Mouse (Mus musculus) c-Kit-positive CD71-positive TER-119-negative erythroid progenitor cells, embryonic 14.5 days (primary cell): ENCODE results near the gene Chsy1.

ENCODE experiments used
- DNase-seq: peaks from one replicate; pipeline ENCODE4 v3.0.0-alpha.2; 2013; ENCODE audit warnings: low read depth

The Chsy1 gene

DNA sequence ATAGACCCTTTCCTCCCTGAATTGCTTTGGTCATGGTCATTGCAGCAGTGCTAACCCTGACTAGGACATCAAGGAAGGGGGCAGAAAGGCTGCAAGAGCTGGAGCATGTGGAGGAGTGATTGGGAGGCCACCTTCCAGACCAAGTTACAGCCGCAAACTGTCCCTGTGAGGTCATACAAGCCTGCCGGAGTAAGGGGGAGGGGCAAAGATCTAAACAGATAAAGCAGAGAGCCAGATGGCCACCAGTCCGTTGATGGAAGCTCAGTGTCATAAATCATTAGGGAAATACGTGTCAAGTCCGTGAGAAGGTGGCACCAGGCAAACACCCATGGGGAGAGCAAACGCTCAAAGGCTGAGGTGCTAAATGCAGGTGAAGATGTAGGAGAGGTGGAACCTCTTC, 105.2 kb downstream of the Chsy1 start:
- no peak for DNase-seq

- no peak for DNase-seq
These were observed 106.6 kb downstream of the Chsy1 start for GRCm38 (mm10) chr7:66215911-66216310.

GRCm38 (mm10) chr7:66217011-66217410, 107.7 kb downstream of the Chsy1 start:
- DNase-seq = no peak

- DNase-seq = no peak
These were observed 108.3 kb downstream of the Chsy1 start for GRCm38 (mm10) chr7:66217531-66218094.

- no peak for DNase-seq
These were observed 109.1 kb downstream of the Chsy1 start for GRCm38 (mm10) chr7:66218193-66219014.

GRCm38 (mm10) chr7:66219028-66219793, 109.9 kb downstream of the Chsy1 start:
- DNase-seq = no peak

GRCm38 (mm10) chr7:66219794-66220227, 110.5 kb downstream of the Chsy1 start:
- DNase-seq = no peak

DNA sequence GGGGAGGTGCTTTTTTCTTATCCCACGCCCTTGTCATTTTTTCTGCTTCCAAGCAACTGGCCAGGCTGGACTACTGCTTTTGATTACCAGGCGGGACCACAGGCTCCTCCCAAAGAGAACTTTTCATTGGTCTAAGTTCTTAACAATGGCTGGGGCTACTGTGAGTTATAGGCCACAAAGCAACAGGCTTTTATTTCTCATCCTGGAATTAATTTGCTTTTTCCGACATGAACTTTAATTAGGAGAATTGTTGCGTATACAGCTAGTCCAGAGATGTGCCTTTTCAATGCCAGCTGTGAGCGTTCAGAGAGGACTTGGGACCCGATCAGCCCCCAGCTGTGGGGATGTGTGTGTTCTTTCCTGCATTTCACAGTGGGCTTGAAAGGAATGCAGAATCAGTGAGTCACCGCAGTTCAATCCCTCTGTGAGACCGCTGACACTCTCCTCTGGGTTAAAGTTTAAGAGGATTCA, 113.3 kb downstream of the Chsy1 start:
- DNase-seq = no peak
